Mouse (Mus musculus): Measurements from ENCODE around the gene Olfr1381. TPM values are rescaled to one million over a fixed set of nuclear protein-coding genes. Genes with fewer than 3 reads are reported as not detected.
"Not testable (repeated sequence)": the region's sequence is repeated elsewhere in the genome, so short reads cannot be mapped to it uniquely, and the experiment has no call there.

Olfr1381 gene
- polyA plus RNA-seq (2015; fragmentation: Nextera tagmentation; extraction: Ambion mirVana), result not detected in 2 replicates

- not testable (repeated sequence) for H3K4me2 ChIP-seq (replicated peaks); H3K36me3 ChIP-seq; H3K27ac ChIP-seq (replicated peaks); H3K4me3 ChIP-seq (replicated peaks); H3K4me1 ChIP-seq; H3K9ac ChIP-seq; H3K27me3 ChIP-seq; H3K9me3 ChIP-seq (replicated peaks); ATAC-seq (ENCODE audit: insufficient number of reproducible peaks, low FRiP score, low TSS enrichment, low read depth)
- 69% methylated on average over 3 of the region's 3 CpGs for WGBS
Measured at GRCm38 (mm10) chr11:49543149-49543548, at the start of gene Olfr1381. TSS of gene Olfr1381 (plus strand) at chr11:49543449.

DNA sequence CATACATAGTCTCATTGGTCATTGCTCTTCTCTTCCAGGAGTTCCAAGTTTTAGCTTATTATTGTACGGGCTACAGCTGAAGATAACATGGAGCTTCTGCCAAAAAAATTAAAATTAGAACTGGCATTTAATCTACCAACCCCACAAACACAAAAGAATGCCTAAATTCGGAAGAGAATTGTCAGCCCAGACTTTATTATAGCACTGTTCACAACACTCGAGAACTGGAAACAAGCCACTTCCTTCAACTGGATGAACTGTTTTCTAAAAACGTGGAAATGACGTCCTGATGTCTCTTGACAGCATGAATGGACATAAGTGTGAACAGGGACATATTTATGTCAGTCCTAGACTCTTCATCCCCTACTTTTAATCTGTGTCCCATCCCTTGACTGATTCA is 25.2 kb upstream of the Olfr1381 start:
- no peak overlapping the region for H3K9ac ChIP-seq
- H3K4me2 ChIP-seq (replicated peaks), result no peak overlapping the region
- no peaks in the 10 kb centered on the region for H3K36me3 ChIP-seq
- no peak overlapping the region for H3K4me3 ChIP-seq (replicated peaks)
- no peaks in the 10 kb centered on the region for H3K27me3 ChIP-seq
- no peaks in the 10 kb centered on the region for H3K9me3 ChIP-seq (replicated peaks)
- no peak for ATAC-seq (ENCODE audit: insufficient number of reproducible peaks, low FRiP score, low TSS enrichment, low read depth)
- H3K27ac ChIP-seq (replicated peaks), result no peak overlapping the region
- 67% methylated on average over 5 of the region's 5 CpGs for WGBS
- no peaks in the 10 kb centered on the region for H3K4me1 ChIP-seq

DNA sequence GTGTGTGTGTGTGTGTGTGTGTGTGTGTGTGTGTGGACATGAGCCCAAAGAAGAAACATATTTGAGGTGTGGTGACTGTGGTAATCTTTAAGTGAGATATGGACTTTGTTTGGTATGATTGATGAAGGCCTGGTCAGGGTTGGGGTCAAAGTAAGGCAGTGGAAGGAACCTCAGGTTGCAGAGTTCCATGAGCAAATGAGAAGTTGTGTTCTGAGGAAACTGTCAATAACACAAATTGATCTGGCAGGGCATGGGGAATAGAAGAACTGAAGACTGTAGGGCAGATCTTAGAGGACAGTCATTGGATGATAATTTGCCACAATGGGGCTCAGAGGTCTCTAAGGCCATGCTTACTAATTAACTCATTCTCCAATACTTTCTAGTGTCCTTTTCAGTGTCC is 23.9 kb upstream of the Olfr1381 start, which contains the start of gene Olfr1383:
Olfr1383 (plus strand) TSS at position 301 of the 400 bp plus-strand sequence.
- H3K27ac ChIP-seq (replicated peaks), result no peak within 1 kb of the TSS
- no peak for ATAC-seq (ENCODE audit: insufficient number of reproducible peaks, low FRiP score, low TSS enrichment, low read depth)
- H3K4me2 ChIP-seq (replicated peaks), result no peak within 1 kb of the TSS

GRCm38 (mm10) chr11:49527947-49528346 is 15.3 kb upstream of the Olfr1381 start, which contains the start of gene Olfr1382:
TSS of gene Olfr1382 (plus strand) at chr11:49528247.
- Histone ChIP-seq H3K4me3 (replicated peaks) (no peak within 1 kb of the TSS), H3K36me3 (no peaks in the 10 kb centered on the region), H3K4me1 (no peaks in the 10 kb centered on the region), H3K9me3 (replicated peaks) (no peaks in the 10 kb centered on the region), H3K4me2 (replicated peaks) (no peak within 1 kb of the TSS), H3K9ac (no peak within 1 kb of the TSS), H3K27ac (replicated peaks) (no peak within 1 kb of the TSS), H3K27me3 (no peaks in the 10 kb centered on the region)
- WGBS, result 66% methylated on average over 3 of the region's 3 CpGs
- ATAC-seq (ENCODE audit: insufficient number of reproducible peaks, low FRiP score, low TSS enrichment, low read depth), result no peak

More for the DNA sequence above, 23.9 kb upstream of the Olfr1381 start, which contains the start of gene Olfr1383:
- no peaks in the 10 kb centered on the region for H3K4me1 ChIP-seq
- no peak within 1 kb of the TSS for H3K4me3 ChIP-seq (replicated peaks)
- no peaks in the 10 kb centered on the region for H3K27me3 ChIP-seq
- no peak within 1 kb of the TSS for H3K9ac ChIP-seq
- no peaks in the 10 kb centered on the region for H3K9me3 ChIP-seq (replicated peaks)
- H3K36me3 ChIP-seq, result no peaks in the 10 kb centered on the region

DNA sequence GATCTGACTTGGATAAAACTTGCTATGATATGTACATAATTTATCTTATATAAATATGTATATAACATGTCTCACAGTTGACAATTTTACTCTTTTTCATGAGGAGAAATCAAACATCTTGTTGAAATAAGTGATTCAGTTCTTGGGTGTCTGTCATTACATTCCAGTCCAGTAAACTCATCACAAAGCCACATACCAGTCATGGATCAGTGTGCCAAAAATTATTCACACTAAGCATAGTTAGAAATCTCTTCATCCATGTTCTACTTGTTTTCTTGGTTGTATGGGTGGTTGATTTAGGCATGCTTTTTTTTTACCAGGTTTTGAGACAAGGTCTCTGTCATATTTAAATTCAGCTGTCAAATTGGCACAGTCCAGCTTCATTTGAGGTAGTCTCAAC is 10.5 kb upstream of the Olfr1381 start:
- Histone ChIP-seq H3K4me3 (replicated peaks) (no peak overlapping the region), H3K27ac (replicated peaks) (no peak overlapping the region), H3K36me3 (no peaks in the 10 kb centered on the region), H3K9me3 (replicated peaks) (no peaks in the 10 kb centered on the region), H3K9ac (no peak overlapping the region), H3K4me2 (replicated peaks) (no peak overlapping the region), H3K4me1 (no peaks in the 10 kb centered on the region), H3K27me3 (no peaks in the 10 kb centered on the region)
- ATAC-seq (ENCODE audit: insufficient number of reproducible peaks, low FRiP score, low TSS enrichment, low read depth), result no peak

GRCm38 (mm10) chr11:49536631-49537030 is 6.6 kb upstream of the Olfr1381 start:
- not testable (repeated sequence) for H3K4me2 ChIP-seq (replicated peaks); H3K36me3 ChIP-seq; H3K27ac ChIP-seq (replicated peaks); H3K4me3 ChIP-seq (replicated peaks); H3K27me3 ChIP-seq; H3K9ac ChIP-seq; H3K9me3 ChIP-seq (replicated peaks); H3K4me1 ChIP-seq
- 87% methylated on average over 2 of the region's 2 CpGs for WGBS
- ATAC-seq (ENCODE audit: insufficient number of reproducible peaks, low FRiP score, low TSS enrichment, low read depth), result peak; percentile 47; the same call in 1 of the 2 replicates

- not testable (repeated sequence) for H3K4me3 ChIP-seq (replicated peaks); H3K36me3 ChIP-seq; H3K9me3 ChIP-seq (replicated peaks); H3K27ac ChIP-seq (replicated peaks); ATAC-seq (ENCODE audit: insufficient number of reproducible peaks, low FRiP score, low TSS enrichment, low read depth); H3K27me3 ChIP-seq; H3K4me2 ChIP-seq (replicated peaks); H3K4me1 ChIP-seq; H3K9ac ChIP-seq
- 80% methylated on average over 3 of the region's 3 CpGs for WGBS
Measured at GRCm38 (mm10) chr11:49554033-49554432, 10.8 kb downstream of the Olfr1381 start.

DNA sequence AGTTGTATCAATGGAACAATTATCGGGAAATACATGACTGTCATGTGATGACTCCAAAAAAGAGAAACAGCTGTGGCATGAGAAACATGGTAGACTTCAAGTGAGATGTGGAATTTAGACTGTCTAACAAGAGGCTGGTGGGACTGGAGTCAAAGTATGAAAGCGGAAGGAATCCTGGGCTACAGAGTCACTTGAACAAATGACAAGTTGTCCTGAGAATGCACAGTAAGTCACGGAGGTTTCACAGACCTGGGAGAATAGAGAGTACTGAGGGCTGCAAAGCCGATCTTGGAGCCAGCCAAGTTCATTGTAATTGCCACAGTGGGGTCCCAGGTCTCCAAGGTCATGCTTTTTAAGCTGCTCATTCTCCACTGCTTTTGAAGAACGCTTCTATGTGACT is 13.3 kb downstream of the Olfr1381 start, which contains the start of gene Olfr1380:
Olfr1380 (plus strand) TSS at position 301 of the 400 bp plus-strand sequence.
- not testable (repeated sequence) for H3K4me3 ChIP-seq (replicated peaks); H3K27ac ChIP-seq (replicated peaks); H3K9ac ChIP-seq; H3K4me1 ChIP-seq; H3K4me2 ChIP-seq (replicated peaks); H3K9me3 ChIP-seq (replicated peaks); ATAC-seq (ENCODE audit: insufficient number of reproducible peaks, low FRiP score, low TSS enrichment, low read depth); H3K27me3 ChIP-seq; H3K36me3 ChIP-seq
- 75% methylated on average over 5 of the region's 5 CpGs for WGBS

DNA sequence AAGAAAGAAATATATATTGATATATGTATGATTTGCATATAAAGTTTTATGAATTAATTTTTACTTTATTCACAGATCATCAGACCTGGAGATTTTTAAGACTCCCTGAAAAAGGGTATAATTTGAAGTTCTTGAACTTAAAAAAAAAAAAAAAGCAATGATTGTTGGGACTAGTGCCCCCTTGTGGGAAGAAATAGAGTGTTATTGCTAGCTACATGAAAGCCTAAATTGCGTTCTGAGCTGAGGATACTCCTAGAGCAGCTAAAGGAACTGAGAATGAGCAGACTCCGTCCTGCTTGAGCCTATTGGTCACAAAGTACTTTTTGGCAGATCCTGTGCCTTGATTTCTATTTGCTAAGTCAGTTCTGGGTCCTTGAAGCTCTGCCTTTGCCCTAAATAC is 31.8 kb downstream of the Olfr1381 start:
- H3K9me3 ChIP-seq (replicated peaks); H3K4me3 ChIP-seq (replicated peaks); ATAC-seq (ENCODE audit: insufficient number of reproducible peaks, low FRiP score, low TSS enrichment, low read depth); H3K9ac ChIP-seq; H3K36me3 ChIP-seq; H3K4me2 ChIP-seq (replicated peaks); H3K27me3 ChIP-seq; H3K4me1 ChIP-seq; H3K27ac ChIP-seq (replicated peaks): not testable (repeated sequence)
- 29% methylated on average over 2 of the region's 2 CpGs for WGBS

- H3K36me3 ChIP-seq; ATAC-seq (ENCODE audit: insufficient number of reproducible peaks, low FRiP score, low TSS enrichment, low read depth); H3K4me1 ChIP-seq; H3K4me2 ChIP-seq (replicated peaks); H3K9me3 ChIP-seq (replicated peaks); H3K27me3 ChIP-seq; H3K4me3 ChIP-seq (replicated peaks); H3K9ac ChIP-seq; H3K27ac ChIP-seq (replicated peaks): not testable (repeated sequence)
- 80% methylated on average over 8 of the region's 8 CpGs for WGBS
Measured at GRCm38 (mm10) chr11:49580452-49580851, 37.2 kb downstream of the Olfr1381 start.

DNA sequence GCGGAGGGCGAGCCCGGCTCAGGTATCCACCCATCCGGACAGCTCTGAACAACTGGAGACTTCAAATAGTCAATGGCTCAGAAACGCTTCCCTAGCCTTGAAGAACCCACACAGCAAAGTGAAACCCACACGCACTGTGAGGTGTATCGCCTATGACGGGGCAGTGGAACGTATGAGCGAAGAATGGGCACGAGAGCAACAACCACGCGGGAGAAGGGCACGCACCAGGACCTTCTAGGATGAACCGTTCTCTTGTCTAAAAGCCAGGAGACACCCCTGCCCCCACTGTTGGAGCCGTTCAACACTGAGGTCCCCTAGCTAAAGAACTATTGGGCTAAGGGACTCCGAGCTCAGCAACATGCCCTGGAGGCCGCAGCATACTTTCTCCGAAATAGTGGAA is 47.0 kb downstream of the Olfr1381 start:
- Histone ChIP-seq H3K36me3 (no peaks in the 10 kb centered on the region), H3K27ac (replicated peaks) (no peak overlapping the region), H3K9ac (no peak overlapping the region), H3K4me3 (replicated peaks) (no peak overlapping the region), H3K9me3 (replicated peaks) (no peaks in the 10 kb centered on the region), H3K4me2 (replicated peaks) (no peak overlapping the region), H3K4me1 (no peaks in the 10 kb centered on the region), H3K27me3 (no peaks in the 10 kb centered on the region)
- no peak for ATAC-seq (ENCODE audit: insufficient number of reproducible peaks, low FRiP score, low TSS enrichment, low read depth)
- WGBS, result 88% methylated on average over 19 of the region's 19 CpGs

DNA sequence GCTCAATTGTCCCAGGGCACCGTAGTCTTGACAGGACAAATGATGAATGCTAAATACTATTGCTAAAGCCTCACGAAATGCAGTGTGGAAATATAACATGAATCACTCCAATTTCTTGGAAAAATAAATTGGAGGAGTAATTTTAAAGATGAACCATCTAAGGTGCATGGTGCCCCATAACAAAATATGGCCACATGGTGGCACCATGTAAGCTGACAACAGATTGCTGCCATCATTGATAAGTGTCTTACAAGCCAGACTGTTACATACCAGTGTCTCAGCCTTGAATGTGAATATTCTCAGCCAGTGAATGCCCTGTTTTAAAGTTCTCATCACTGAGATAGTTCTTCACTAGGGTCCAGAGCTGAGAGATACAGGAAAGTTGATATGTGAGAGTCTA is 53.9 kb downstream of the Olfr1381 start:
- 75% methylated on average over 2 of the region's 2 CpGs for WGBS
- H3K9ac ChIP-seq; H3K27ac ChIP-seq (replicated peaks); H3K9me3 ChIP-seq (replicated peaks); H3K4me2 ChIP-seq (replicated peaks); H3K36me3 ChIP-seq; ATAC-seq (ENCODE audit: insufficient number of reproducible peaks, low FRiP score, low TSS enrichment, low read depth); H3K27me3 ChIP-seq; H3K4me1 ChIP-seq; H3K4me3 ChIP-seq (replicated peaks): not testable (repeated sequence)
